Mouse (Mus musculus): Measurements from ENCODE around the gene Galr2.
"Not testable (repeated sequence)": the region's sequence is repeated elsewhere in the genome, so short reads cannot be mapped to it uniquely, and the experiment has no call there.

Galr2 gene

DNA sequence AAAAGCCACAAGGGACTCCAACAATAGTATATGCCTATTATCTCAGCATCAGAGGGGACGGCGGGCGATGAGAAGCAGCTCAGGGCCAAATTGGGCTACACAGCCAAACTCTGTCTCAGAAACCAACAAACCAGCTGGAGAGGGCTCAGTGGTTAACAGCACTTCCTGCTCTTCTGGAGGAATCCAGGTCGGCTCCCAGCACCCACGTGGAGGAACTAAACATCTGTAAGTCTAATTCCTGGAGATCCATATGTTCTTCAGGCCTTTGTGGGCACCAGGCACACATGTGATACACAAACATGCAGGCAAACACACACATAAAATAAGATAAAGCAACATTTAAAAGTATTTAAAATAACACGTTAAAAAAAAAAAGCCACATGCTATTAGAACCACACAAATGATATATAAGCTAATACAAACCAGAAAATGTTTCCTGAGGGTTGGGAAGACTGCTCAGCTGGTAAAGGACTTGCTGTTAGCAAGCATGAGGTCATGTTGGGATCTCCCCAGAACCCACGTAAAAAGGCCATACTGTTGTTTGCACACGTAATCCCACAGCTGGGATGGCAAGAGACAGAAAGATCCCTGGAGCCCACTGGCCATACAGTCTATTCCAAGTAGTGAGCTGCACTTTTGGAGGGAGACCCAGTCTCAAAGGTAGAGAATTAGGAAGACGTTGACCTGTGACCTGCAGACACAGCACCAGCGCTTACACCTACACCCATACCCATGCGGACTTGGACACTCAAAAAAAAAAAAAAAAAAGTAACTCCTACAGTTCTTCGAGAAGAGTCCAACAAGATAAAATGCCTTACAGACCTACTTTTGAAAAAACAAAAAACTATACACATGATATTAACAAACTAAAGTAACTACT is 7.9 kb upstream of the Galr2 start:
- DNase-seq: no peak

DNA sequence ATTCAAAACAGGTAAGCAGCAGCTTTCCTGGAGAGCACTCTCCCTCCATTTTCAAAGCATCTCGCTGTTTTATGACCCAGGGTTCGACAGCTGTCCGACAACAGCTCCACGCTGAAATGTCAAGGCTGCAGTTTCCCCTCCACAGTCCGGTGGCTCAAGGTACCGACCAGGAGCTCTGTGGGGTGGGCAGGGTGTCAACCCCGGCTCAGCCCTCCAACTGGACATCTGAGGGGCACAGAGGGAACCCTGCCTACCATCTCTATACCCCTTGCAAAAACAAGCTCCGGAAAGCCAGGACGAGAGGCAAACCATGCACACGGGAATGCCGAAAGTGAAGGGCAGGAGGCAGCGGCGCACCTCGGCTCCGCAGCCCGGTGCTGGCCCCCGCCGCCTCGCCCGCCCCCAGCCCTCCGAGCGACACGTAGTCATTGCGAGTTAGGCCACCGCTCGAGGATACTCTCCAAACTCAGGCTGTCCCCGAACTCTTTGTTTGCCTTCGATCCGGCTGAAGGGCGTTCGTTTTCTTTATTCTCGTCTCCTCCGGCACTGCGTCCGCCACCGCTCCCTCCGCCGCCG is 7.2 kb upstream of the Galr2 start:
- DNase-seq: no peak

DNA sequence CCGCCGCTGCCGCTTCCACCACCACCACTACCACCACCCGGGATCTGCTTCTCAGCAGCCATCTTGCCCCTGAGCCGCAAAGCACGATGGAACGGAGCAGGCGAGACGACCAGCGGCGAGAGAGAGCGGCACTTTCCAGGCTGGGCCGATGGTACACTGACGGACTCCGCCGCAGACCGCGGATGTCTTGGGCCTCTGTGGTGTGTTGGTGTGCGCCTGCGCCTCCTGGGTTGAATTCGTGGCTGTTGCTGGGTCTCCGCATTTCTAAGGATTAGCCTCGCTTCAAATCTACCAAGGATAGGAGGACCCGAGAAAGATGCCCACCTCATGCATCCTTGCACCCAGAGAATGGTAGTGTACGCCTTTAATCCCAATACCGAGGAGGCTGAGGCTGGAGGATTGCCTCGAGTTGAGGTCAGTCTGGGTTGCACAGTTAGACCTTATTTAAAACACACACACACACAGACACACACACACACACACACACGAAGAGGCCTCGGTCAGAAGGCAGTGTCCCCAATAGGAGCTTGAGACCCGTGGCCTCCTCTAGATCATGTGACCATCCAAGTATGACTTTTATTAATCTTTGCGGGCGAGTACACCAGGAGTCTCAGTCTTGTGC is 6.6 kb upstream of the Galr2 start, which contains the start of gene Srp68:
Gene Srp68 (minus strand): TSS at position 173 of the 622 bp plus-strand sequence.
- peak; percentile 92 for DNase-seq

DNA sequence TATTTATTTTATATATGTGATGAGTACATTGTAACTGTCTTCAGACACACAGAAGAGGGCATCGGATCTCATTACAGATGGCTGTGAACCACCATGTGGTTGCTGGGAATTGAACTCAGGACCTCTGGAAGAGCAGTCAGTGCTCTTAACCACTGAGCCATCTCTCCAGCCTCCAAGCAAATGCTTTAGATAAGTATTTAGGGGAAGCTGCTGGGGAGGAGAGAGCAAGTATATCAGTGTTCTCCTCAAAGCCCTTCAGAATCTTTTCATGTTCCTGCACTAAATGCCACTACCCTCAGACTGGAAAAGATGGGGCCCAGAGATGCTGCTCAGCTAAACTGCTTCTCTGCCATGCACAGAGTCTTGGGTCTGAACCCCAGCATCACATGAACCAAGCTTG is 3.6 kb upstream of the Galr2 start:
- DNase-seq: not testable (repeated sequence)

DNA sequence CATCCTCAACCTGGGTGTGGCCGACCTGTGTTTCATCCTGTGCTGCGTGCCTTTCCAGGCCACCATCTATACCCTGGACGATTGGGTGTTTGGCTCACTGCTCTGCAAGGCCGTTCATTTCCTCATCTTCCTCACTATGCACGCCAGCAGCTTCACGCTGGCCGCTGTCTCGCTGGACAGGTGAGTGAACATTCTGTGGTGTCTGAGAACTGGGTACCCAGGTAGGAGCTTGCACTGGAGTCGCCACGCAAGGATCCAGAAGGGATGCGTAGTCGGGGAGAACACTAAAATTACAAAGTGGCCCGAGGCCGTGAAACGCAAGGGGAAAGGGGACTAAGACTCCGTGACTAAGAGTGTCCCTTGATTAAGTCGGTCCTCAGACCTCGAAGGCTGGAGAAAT is 932 bp downstream of the Galr2 start:
- DNase-seq: no peak

DNA sequence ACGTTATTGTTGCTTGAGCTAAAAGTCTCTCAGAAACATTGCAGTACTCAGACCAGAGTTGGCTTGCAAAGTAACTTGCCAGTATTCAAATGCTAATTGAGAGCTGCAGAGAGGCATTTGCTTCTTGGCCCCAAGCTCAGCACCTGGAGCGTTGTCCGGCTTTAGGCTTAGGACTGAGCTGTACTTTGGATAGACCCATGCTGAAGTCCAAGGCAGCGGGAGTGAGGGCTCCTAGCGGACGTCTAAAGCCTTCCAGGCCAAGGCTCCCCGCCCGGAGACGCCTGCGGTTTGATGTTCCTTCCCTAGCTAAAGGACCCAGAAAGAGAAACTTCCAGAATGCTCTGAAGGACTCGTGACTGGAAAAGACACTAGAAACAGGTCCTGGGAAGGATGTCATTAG is 1.4 kb downstream of the Galr2 start:
- DNase-seq: no peak

DNA sequence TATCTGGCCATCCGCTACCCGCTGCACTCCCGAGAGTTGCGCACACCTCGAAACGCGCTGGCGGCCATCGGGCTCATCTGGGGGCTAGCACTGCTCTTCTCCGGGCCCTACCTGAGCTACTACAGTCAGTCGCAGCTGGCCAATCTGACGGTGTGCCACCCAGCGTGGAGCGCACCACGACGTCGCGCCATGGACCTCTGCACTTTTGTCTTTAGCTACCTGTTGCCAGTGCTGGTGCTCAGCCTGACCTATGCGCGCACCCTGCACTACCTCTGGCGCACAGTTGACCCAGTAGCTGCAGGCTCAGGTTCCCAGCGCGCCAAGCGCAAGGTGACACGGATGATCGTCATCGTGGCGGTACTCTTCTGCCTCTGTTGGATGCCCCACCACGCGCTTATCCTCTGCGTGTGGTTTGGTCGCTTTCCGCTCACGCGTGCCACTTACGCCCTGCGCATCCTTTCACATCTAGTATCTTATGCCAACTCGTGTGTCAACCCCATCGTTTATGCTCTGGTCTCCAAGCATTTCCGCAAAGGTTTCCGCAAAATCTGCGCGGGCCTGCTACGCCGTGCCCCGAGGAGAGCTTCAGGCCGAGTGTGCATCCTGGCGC is 2.3 kb downstream of the Galr2 start:
- no peak for DNase-seq

DNA sequence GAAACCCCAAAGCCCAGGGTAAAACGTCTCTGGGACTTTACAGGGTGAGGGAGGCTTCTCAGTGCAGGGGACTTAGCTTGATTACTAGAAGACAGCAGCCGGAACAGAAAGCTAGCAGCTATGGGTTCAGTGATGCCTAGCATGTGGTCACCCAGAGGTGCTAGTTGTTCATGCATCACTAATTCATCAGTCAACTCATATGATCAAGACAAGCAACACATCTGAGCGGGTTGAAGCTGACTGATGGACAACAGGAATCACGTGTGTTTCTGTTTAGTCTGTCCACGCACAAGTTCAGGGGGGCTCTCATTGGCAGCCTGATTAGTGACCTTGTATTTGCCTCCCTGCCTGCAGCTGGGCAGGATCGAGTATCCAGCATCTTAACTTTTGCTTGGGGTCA is 3.2 kb downstream of the Galr2 start:
- no peak for DNase-seq

DNA sequence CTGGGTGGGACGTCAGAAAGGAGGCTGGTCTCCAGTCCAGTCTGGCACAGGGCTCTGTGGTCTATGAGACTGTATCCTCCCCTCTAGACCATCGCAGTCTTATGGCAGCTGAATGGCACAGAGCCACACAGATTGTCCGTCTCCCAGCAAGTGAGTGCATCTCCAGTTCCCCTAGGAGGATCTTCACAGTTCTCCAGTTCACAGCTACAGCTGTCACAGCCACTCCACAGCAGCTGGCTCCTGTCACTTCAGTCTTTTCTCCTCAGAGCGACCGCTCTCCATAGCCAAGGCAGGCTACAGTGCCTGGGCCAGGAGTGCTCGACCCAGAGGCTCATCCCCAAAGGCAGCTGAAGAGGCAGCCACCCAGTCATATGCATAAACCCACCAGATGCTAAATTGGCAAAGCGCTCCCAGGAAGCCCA is 5.0 kb downstream of the Galr2 start:
- no peak for DNase-seq

DNA sequence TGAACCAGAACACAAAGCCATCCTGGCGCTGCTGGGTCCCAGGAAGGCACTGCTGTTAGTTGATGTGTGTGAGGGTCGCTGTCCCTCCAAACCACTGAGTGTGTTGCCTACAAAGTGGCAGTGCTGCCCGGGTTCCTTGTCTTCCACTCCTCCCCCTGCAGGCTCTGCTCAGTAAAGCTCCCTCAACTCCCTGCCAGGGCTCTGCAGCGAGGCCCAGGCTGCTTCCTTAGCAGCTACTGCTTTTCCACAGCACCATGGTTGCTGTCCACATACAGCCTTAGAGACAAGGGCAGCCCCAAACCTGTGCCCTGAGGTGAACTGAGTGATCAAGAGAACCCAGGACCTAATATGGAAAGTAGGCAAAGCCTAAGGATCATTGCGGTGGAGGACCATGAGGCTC is 6.6 kb downstream of the Galr2 start:
- DNase-seq: no peak

DNA sequence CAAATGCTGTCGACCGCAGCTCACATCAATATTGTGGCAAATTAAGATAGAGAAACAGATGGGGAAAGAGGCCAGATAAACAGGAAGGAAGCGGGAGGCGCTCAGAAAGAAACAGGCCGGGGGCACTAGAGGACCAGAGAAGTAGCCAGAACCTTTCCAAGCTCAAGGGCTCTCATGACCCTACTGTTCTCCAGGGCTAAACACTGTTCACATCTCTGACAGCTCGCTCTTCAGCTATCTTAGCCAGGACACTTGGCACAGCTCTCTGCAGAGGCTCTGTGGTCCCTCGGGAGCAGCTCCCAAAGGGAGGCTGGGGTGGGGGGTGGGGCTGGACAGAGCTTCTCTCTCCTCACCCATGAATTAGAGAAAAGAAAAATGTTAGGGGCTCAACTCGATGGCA is 9.8 kb downstream of the Galr2 start:
- DNase-seq: no peak

DNA sequence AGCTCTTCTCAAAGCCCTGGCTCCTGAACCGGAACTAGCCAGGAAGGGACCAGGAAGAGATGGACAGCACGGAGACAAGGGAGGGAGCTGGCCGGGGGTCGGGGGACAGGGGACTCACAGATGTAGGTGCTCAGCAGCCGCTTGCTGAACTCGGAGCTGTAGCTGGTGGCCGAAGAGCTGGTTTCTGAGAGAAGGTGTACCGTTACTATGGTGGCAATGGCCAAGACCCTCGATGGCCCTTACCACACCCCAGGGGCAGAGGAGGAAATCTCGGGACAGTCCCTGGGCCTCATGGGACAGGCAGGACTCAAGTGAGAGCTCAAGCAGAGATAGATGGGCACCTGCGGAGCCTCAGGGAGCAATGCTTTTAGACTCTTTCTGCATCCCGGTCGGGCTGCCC is 11.7 kb downstream of the Galr2 start:
- DNase-seq: no peak

DNA sequence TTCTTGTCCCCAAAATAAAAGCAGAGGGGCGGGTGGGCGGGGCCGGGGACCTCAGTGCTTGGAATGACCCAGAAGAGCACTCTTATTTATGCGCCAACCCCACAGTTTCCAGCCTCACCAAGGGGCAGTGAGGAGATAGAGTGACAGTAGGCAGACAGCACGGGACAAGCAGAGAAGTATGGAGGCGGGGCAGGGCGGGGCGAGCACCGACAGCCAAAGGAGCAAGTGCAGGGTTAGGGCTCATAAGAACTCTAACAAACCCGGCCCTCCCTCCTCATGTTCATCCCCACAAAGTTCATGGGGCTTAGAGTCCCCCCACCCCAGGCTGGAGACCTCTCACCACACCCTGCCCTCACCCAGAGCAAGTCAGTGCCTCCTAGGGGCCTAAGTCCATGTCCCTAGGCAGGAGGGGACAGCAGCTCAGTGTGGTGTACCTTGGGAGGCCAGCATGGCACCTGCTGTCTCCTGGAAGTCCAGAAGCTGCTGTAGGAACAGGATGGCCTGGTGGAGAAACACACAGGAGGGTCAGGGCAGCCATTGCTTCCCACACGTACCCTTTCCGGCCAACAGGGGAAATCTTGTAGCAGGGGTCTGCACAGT is 12.9 kb downstream of the Galr2 start:
- no peak for DNase-seq

DNA sequence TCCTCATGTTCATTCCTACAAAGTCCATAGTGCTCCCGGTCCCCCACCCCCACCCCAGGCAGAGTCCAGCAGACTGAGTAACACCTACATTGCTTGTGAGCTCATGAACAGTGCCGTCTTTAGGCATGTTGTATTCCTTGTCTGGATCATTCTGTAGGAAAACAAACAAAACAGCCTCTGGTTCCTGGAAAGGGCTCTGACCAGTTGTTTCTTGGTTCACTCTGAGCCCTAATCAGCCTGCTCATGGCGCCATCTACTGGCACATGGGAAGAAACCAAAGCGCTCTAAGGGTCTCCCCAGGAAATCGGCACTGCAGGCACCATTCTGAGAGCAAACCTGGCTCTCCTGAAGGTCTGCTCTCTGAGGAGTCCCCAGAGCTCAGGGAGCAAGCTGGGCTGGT is 13.6 kb downstream of the Galr2 start:
- DNase-seq: no peak

DNA sequence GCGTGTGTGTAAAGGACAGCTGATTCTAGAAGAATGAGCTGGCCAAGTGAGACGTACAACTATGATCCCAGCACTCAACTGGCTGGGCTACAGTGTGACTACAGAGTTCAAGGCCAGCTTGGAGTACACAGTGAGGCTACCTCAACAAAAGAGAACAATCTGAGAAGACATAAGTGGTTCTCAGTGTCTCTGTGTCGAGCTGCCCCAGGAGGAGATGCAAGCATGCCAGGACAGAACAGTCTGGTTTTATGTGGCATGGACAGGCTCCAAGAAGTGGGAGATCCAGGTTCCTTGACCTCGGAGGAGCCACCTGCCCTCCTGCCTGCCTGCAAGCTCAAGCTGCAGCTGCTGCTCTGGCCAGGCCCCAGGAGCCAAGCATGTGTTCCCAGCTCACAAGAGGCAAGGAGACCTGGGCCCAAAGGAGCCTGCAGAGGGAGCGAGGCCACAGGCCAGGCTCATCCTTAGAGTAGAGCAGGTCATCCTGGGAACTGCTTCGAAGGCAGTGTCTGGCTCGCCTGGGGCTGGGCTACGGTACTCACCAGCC is 15.5 kb downstream of the Galr2 start:
- peak; percentile 56 for DNase-seq

DNA sequence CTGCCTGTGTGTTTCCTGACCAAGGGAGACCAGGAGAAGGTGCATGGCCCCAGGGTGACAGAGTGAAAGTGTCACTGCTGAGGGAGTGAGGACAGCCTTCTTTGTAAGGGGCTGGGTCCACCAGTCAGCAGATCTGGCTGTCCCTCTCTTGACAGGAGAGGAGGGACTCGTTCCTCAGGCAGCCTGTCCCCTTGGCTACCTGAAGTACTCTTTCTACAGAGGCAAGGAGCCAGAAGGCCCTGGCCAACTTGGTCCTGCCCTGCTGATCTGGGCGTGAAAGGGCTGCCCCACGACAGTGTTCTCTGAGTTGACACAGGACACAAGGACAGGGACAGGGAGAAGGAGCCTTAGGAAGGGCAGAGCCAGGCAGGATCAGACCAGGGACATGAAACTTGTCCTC is 16.3 kb downstream of the Galr2 start:
- peak; percentile 46 for DNase-seq

DNA sequence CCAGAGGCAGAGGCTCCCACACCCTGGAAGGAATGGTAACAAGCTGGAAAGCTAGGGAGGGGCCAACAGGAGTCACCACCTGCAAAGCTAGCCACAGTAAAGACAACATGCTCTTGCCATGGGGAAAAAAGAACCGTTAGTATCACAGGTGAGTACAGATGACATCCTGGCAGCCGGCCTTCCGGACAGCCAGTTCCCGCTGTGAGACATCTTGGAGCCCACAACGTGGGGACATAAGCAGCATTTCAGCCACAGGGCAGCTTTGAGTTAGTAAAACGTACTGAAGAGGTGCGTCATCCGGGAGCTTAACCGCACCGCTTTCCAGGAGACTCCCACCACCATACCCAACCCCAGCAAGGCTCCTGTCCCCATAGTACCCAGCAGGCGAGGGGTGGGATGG is 17.5 kb downstream of the Galr2 start:
- peak; percentile 85 for DNase-seq

DNA sequence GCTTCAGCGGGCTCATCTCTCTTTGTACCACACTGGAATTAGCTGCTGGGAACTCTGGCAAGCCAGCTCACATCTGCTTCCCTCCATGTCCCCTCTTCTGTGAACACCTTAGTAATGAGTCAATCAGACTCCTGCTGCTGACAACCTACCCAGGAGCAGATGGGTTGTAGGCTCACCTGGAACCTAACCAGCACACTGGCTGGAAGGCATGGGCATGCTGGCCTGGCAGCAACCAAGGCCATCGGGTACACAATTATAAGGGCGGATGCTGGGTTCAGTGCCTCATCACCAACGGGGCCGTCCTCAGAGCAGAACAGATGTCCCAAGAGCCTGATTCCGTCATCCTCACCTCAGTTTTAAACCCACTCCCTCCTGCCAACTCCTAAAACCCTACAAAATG is 17.9 kb downstream of the Galr2 start:
- DNase-seq: peak; percentile 88

DNA sequence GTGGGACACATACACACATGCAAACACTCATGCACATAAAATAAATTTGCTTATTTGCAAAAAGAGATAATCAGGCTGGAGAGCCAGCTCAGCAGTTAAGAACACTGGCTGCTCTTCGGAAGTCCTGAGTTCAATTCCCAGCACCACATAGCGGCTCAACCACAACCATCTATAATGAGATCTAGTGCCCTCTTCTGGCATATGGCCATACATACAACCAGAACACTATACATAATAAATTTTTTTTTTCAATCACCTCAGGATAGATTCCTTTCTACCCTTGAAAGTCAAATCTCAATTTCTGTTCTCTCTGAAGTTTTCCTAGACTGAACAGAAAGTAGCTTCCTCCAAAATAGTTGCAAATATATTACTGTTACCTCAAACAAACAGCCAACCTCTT is 24.7 kb downstream of the Galr2 start:
- no peak for DNase-seq

DNA sequence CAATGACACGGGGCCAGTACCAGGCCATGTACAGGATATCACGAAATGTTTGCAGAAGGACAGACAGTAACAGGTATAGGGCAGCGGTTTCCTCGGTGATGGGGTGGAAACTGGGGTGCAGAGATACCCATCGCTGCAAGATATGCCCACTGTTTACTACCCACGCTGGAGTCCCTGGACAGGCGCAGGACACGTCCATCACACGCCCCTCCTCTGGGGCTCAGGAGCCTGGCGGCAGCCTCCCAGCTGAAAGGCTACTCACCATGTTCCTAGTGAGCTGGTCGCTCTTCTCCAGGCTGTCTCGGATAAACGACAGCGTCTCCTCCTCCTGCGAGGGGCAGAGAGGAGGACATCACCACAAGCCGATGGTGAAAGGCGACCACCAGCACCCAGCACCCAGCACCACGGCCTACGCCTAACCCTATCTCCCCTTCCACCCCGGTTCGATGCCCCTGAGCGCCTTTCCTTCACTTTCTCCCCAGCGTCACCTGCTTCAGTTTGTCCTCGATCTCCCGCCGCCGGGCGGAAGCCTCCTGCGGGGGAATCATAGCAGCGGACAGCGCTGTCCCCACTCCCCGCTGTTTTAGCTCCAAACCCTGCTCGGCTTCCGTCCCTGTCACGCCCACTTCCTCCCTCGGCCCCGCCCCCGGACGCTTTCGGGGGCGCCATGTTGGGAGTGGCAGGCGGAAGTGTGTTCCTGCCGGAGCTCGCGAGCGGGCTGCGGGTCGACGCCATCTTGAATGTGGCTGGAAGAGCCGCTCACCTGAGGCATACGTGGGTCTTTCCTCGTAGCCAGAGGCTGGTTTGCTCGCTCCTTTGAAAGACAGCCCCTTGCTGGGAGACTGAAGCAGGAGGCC is 25.6 kb downstream of the Galr2 start:
- peak; percentile 94 for DNase-seq

DNA sequence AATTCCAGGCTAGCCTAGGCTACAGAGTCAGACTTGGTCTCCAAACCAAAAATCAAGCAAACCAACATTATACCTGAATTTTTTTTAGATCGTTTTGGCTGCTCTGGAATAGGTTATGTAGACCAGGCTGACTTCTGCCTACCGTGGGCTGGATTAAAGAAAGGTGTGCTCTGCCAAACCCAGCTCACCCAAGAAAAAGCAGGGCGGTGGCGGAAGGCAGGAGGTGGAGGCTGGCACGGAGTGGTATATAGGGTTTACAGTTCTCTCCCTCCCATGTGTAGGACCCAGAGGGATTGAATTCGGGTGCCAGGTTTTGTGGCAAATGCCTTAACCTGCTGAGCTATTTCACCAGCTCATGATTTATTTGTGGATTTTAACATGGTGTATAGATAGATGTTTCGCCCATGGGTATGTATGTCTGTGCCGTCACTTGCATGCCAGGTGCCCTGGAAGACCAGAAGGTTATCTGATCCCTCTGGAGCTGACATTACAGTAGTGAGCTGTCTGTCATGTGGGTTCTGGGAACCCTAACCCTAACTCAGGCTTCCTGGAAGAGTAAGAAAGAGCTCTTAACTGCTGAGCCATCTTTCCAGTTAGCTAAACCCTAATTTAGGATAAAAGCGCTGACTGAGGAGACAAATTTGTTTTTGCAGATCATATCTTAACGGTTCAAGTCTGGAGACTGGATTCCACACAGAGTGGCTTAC is 26.4 kb downstream of the Galr2 start, which contains the start of gene Exoc7:
Gene Exoc7 (minus strand): TSS at position 215 of the 707 bp plus-strand sequence.
- no peak for DNase-seq
